Mouse (Mus musculus) cerebellum, adult 11 months (tissue): ENCODE data around the gene Ston1.

ENCODE experiments used
- DNase-seq: peaks from one replicate; pipeline ENCODE4 v3.0.0; 2022

The Ston1 gene

DNA sequence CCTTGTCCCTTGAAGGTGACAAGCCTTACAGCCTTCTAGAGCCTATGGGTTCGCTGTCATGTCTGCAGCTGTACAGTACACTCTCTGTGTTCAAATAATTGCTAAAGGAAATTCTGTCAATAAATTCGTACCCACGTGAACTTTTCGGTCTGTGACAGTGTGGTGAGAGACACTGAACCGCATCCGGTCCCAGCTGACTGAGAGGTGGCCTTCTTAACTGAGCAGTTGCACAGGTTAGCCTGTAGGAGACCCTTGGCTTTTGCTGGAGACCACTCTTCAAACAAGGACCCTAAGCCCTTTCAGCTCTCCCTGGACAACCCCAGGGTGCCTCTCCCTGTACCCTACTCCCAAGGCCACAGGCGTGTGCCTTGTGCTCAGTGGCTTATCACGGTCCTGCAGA, 9.3 kb upstream of the Ston1 start:
- no peak for DNase-seq

GRCm38 (mm10) chr17:88590251-88590650, 7.2 kb upstream of the Ston1 start:
- DNase-seq: no peak

DNA sequence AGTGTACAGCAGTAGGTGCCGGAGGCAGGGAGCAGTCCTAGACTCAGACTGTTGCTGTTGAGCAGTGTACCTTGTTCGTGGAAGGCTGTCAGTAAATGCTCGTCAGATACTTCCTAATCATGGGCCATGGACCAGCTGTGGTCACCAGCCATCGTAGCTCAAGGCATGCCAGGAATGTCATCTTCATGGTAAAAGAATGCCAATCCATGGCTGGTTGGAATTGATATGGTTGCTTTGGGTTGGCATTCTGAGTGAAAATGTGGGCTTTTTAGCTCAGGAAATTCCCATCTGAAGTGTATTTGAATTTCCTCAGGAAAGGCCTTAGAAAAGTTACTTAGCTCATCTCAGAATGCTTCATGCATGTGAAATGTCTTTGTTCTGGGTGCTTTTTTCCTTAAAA, 2.4 kb upstream of the Ston1 start:
- DNase-seq: no peak

GRCm38 (mm10) chr17:88596068-88596467, 1.4 kb upstream of the Ston1 start:
- DNase-seq: no peak

GRCm38 (mm10) chr17:88596544-88597221, 801 bp upstream of the Ston1 start:
- no peak for DNase-seq

GRCm38 (mm10) chr17:88598056-88598420, 554 bp downstream of the Ston1 start:
- DNase-seq: no peak

- no peak for DNase-seq
Measured at GRCm38 (mm10) chr17:88598570-88599368, 1.3 kb downstream of the Ston1 start.

DNA sequence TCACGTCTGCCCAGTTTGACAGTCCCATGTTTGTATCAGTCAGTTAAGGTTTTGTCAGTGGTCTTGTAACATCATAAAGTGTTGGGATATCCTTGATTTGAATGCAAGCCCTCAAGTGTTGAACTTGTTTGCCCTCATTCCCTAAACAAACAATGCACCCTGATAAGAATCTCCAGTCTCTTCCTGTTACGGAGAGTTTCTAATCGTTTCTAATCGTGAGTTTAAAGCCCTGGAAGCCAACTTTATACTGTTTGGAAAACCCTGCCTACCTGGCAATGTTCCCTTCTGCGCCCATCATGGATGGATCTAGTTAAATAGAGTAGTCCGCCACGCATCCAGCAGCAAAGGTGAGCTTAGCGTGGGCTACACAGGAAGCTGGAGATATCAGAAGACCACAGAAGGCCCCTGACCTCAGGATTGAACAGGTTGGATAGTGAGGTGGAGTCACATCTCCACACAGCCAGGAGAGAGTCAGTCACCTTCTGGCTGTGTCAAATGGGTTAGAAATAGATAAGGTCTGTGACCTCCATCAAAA, 3.1 kb downstream of the Ston1 start:
- DNase-seq: no peak

DNA sequence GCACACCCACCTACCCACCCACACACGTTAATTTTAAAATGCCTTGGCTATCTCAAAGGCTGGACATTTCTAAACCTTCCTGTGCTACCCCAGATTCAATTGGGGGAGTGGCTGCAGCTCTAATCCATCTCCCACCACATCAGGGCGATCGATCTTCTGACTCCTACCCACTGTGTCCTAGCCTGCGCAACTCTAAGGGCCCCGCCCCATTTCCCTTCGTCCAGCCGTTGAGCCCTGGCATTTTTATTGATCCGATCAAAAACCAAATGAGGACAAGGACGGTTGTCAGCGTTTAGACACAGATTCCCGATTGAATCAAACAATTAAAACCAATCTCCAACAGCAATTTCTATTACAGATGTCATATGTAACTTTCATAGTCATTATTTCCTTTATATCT, 6.5 kb downstream of the Ston1 start:
- no peak for DNase-seq

- no peak for DNase-seq
Measured at GRCm38 (mm10) chr17:88606056-88606455, 8.6 kb downstream of the Ston1 start.

DNA sequence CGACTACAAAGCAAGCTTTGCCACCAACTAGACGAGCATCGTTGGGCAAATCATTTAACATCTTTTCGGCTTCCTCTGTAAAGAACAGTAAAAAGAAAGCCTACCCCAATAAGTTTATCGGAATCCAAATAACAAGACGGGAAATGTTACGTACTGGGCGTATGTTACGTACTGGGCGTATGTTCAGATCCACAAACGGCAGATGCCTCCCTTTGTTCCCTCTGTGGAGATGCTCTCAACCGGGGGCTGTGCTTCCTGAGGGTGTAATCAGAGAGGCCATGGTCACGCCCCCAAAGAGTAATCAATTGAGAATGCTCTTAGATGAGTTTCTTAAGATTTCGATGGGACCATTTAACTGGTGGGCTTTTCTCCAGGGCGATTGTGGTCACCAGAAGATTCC, 11.9 kb downstream of the Ston1 start:
- DNase-seq: no peak

DNA sequence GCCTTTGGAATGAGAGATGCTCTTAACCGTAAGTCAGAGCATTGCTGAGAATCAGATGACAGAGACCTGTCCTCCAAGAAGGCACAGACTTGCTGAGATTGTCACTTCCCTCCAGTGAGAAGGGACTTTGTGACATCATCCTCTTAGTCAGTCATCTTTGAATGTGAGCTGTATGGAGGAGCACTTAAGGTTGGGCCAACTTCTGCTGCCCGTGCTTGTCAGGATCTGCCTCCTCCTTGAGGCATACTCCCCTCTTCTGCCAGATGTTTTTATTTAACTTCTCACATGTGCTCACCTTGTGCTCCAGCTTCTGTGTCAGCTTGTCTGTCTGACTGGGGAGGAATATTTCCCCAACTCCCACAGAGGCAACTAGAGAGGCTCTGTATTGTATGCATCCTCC, 13.6 kb downstream of the Ston1 start:
- DNase-seq: no peak

DNA sequence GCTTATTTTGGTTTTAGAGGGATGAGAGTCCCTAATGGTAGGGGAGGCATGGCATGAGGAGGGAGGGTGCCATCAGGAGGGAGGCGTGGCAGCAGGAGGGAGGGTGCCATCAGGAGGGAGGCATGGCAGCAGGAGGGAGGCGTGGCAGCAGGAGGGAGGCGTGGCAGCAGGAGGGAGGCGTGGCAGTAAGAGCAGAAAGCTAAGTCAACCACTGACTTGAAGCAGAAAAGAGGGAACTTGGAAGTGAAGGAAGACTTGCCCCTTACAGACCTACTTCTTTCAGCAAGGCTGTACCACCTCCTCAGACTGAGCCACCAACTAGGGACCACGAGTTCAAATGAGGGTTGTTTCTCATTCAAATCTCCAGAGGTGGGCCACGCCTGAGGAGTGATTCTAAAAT, 15.7 kb downstream of the Ston1 start:
- DNase-seq: no peak

- no peak for DNase-seq
Measured at GRCm38 (mm10) chr17:88613721-88614120, 16.2 kb downstream of the Ston1 start.

GRCm38 (mm10) chr17:88614234-88614633, 16.8 kb downstream of the Ston1 start:
- DNase-seq: no peak

DNA sequence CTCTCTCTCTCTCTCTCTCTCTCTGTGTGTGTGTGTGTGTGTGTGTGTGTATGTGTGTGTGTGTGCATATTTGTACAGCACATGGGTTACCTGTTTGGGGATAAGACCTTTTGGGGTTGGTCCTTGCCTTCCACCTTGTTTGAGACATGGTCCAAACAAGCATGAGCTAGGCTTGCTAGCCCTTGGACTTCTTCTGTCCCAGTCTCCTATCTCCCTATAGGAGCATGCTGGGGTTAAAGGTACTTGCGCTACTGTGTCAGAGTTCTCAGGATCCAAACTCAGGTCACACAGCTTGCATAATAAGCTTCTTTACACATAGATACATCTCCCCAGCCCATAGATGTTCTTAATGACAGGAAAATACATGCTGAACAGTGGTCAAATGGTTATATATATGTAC, 17.2 kb downstream of the Ston1 start:
- no peak for DNase-seq

DNA sequence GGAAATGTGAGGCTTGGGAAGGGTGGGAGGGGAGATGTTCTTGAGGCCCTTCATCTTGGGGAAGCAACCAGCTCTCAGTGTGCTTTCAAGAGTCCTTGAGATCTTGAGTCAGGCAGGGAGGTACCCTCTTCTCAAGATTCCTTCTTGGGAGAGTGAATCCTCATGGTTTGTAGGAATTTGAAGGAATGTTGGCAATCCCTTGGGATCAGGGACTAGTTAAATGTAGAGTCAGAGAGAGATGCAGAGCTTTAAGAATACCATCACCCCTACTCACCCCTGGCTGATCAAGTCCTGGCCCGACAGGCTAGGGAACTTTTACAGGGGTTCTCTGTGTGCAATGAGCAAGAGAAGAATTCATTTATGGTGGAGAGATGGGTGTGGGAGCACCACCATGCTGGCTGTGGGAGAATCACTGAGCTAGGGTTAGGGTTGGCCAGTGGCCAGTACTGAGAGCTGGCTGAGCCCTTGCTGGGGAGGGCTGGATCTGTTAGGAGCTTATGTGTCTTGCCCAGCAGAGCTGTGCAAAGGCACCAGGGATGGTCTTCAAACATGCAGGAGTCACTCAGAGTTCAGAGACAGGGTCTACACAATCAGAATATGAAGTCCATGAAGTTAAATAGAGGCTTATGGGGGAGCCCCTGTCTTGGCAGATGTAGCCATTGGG, 18.1 kb downstream of the Ston1 start:
- DNase-seq: no peak

DNA sequence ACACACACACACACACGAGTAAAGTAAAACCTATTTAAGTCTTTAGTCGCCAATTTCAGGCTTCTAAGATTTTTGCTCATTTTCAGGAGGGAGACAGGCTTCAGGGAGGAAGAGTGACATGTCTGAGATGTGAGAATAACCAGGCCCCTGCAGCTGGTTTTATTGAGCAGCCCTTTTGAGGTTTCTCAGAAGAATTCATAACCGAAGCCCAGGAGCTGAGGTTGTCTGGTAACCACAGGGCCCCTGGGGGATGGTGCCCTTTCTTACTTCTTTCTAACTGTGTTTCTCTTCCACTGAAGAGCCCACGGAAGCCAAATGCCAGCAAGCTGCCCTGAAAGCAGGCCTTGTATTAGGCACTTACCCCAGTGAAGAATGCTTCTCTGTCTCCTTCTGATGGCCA, 23.5 kb downstream of the Ston1 start:
- DNase-seq: no peak

- no peak for DNase-seq
Measured at GRCm38 (mm10) chr17:88621374-88621773, 23.9 kb downstream of the Ston1 start.

DNA sequence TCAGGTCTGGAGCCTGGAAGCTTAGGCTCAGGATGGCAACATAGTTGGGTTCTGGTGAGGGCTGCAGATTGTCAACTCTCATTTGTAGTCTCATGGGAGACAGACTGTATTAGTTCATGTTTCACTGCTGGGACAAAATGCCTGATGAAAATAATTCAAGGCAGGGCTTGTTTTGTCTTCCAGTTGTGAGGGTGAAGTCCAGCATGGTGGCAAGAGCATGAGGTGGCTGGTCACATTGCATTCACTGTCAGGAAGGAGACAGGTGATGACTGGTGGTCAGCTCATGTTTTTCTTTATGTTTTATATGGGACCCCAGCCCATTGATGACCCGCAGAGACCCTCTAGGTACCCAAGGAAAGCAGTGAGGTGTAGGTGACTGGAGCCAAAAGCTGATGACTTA, 25.2 kb downstream of the Ston1 start:
- no peak for DNase-seq

GRCm38 (mm10) chr17:88624386-88624785, 26.9 kb downstream of the Ston1 start:
- DNase-seq: no peak

DNA sequence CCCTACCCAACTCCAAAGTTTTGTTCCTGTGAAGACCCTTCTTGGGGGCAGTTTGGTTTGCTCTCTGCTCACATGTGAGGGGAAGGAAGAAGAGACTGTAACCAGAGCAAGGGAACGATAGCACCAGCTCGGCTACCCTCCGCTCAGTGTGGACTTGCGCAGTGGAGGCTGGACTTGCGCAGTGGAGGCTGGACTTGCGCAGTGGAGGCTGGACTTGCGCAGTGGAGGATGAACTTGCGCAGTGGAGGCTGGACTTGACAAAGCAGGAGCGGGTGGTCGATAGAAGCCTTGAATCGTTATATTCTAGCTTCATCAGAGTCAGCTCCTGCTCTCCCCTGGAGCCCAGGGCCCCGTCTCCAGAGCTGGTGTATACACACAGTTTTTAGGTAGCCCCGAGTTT, 27.9 kb downstream of the Ston1 start:
- no peak for DNase-seq

DNA sequence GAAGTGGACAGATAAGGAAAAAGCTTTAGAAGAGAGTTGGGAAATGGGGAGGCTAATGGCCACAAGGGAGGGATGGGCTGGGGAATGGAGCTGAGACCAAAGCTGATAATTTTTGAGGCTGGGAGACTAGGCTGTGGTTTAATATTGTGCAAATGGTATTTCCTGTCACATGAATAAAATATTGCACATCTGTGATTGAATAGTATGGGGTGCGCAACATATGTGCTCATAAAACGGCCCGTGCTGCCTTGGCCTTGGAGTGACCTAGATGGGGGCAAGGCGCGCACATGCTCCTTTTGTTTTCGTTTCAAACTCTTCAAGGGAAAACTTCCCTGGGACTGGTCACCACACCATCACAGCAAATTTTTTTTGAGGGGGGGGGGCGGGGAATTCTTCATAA, 28.4 kb downstream of the Ston1 start:
- no peak for DNase-seq

DNA sequence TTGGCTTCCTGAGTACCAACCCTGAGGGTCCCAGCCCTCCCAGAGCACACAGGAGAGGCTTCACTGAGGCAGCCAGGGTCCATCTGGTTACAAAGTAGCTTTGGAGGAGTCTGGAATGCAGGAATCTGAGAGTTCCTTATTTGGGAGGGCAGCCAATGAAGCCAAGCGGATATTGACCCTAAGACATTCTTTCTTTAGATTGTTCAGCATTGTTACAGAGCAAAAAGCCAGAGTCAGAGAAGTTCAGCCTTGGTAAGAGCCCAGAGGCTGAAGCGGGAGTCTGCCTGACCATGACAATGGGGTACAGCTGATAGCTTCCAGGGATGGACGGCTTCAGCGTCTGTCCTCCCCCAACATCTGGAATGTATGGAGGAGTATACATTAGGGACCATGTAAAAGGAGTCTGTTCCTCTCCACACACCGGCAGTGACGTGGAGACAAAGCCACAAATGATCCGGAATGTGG, 28.9 kb downstream of the Ston1 start:
- no peak for DNase-seq
